Mouse (Mus musculus): ENCODE data around the gene Fiz1. TPM values are rescaled to one million over a fixed set of nuclear protein-coding genes. Genes with fewer than 3 reads are reported as not detected.

Fiz1 gene
- polyA plus RNA-seq, 1 experiment, result 21.5 TPM

GRCm38 (mm10) chr7:5038940-5039339, 24.4 kb upstream of the Fiz1 start:
- TF ChIP-seq CTCF (IDR thresholded peaks at IDR 0.05; ENCODE audit: extremely low read depth, insufficient read depth, low read length) (no peak), POLR2A (IDR thresholded peaks at IDR 0.05; ENCODE audit: extremely low read depth, insufficient read depth, low read length) (no peak)
- peak overlapping the region; percentile 74 for H3K4me3 ChIP-seq (ENCODE audit: insufficient read depth, low read length)
- H3K27ac ChIP-seq (ENCODE audit: insufficient read depth, low read length), result no peak overlapping the region
- no peaks in the 10 kb centered on the region; the same call in none of the 2 replicates for H3K4me1 ChIP-seq (ENCODE audit: control insufficient read depth, insufficient read depth, low read length)

GRCm38 (mm10) chr7:5038109-5038732, 23.7 kb upstream of the Fiz1 start, which contains the start of gene Zfp784:
Gene Zfp784 (minus strand): TSS chr7:5038446.
- TF ChIP-seq POLR2A (IDR thresholded peaks at IDR 0.05; ENCODE audit: extremely low read depth, insufficient read depth, low read length) (peak; percentile 68), CTCF (IDR thresholded peaks at IDR 0.05; ENCODE audit: extremely low read depth, insufficient read depth, low read length) (no peak)
- Histone ChIP-seq H3K27ac (ENCODE audit: insufficient read depth, low read length) (peak within 1 kb of the TSS; percentile 91), H3K4me3 (ENCODE audit: insufficient read depth, low read length) (peak within 1 kb of the TSS; percentile 74), H3K4me1 (ENCODE audit: control insufficient read depth, insufficient read depth, low read length) (no peaks in the 10 kb centered on the region; the same call in none of the 2 replicates)

- Histone ChIP-seq H3K4me3 (ENCODE audit: insufficient read depth, low read length) (peak overlapping the region; percentile 74), H3K4me1 (ENCODE audit: control insufficient read depth, insufficient read depth, low read length) (no peaks in the 10 kb centered on the region; the same call in none of the 2 replicates), H3K27ac (ENCODE audit: insufficient read depth, low read length) (no peak overlapping the region)
- no peak for TF ChIP-seq CTCF (IDR thresholded peaks at IDR 0.05; ENCODE audit: extremely low read depth, insufficient read depth, low read length)
- TF ChIP-seq POLR2A (IDR thresholded peaks at IDR 0.05; ENCODE audit: extremely low read depth, insufficient read depth, low read length), result no peak
Observed at GRCm38 (mm10) chr7:5037467-5037866, 23.0 kb upstream of the Fiz1 start.

GRCm38 (mm10) chr7:5037026-5037425, 22.5 kb upstream of the Fiz1 start:
- TF ChIP-seq CTCF (IDR thresholded peaks at IDR 0.05; ENCODE audit: extremely low read depth, insufficient read depth, low read length), result no peak
- no peak for TF ChIP-seq POLR2A (IDR thresholded peaks at IDR 0.05; ENCODE audit: extremely low read depth, insufficient read depth, low read length)
- no peak overlapping the region; the same call in 1 of the 2 replicates for H3K4me3 ChIP-seq (ENCODE audit: insufficient read depth, low read length)
- no peak overlapping the region for H3K27ac ChIP-seq (ENCODE audit: insufficient read depth, low read length)
- H3K4me1 ChIP-seq (ENCODE audit: control insufficient read depth, insufficient read depth, low read length), result no peaks in the 10 kb centered on the region; the same call in none of the 2 replicates

GRCm38 (mm10) chr7:5036136-5036535, 21.6 kb upstream of the Fiz1 start:
- TF ChIP-seq CTCF (IDR thresholded peaks at IDR 0.05; ENCODE audit: extremely low read depth, insufficient read depth, low read length) (no peak), POLR2A (IDR thresholded peaks at IDR 0.05; ENCODE audit: extremely low read depth, insufficient read depth, low read length) (no peak)
- H3K4me3 ChIP-seq (ENCODE audit: insufficient read depth, low read length), result no peak overlapping the region
- no peak overlapping the region for H3K27ac ChIP-seq (ENCODE audit: insufficient read depth, low read length)
- H3K4me1 ChIP-seq (ENCODE audit: control insufficient read depth, insufficient read depth, low read length), result no peaks in the 10 kb centered on the region; the same call in none of the 2 replicates

- Histone ChIP-seq H3K27ac (ENCODE audit: insufficient read depth, low read length) (no peak overlapping the region), H3K4me1 (ENCODE audit: control insufficient read depth, insufficient read depth, low read length) (no peaks in the 10 kb centered on the region; the same call in none of the 2 replicates), H3K4me3 (ENCODE audit: insufficient read depth, low read length) (no peak overlapping the region)
- TF ChIP-seq POLR2A (IDR thresholded peaks at IDR 0.05; ENCODE audit: extremely low read depth, insufficient read depth, low read length) (no peak), CTCF (IDR thresholded peaks at IDR 0.05; ENCODE audit: extremely low read depth, insufficient read depth, low read length) (no peak)
Observed at GRCm38 (mm10) chr7:5035628-5036027, 21.1 kb upstream of the Fiz1 start.

- Histone ChIP-seq H3K4me3 (ENCODE audit: insufficient read depth, low read length) (no peak within 1 kb of the TSS), H3K4me1 (ENCODE audit: control insufficient read depth, insufficient read depth, low read length) (no peaks in the 10 kb centered on the region; the same call in none of the 2 replicates), H3K27ac (ENCODE audit: insufficient read depth, low read length) (no peak within 1 kb of the TSS)
- TF ChIP-seq CTCF (IDR thresholded peaks at IDR 0.05; ENCODE audit: extremely low read depth, insufficient read depth, low read length) (no peak), POLR2A (IDR thresholded peaks at IDR 0.05; ENCODE audit: extremely low read depth, insufficient read depth, low read length) (no peak)
Observed at GRCm38 (mm10) chr7:5033818-5034217, 19.3 kb upstream of the Fiz1 start, which contains the start of gene 4632433K11Rik. Gene 4632433K11Rik (plus strand): TSS chr7:5034118.

- no peak overlapping the region for H3K4me3 ChIP-seq (ENCODE audit: insufficient read depth, low read length)
- no peak overlapping the region for H3K27ac ChIP-seq (ENCODE audit: insufficient read depth, low read length)
- TF ChIP-seq CTCF (IDR thresholded peaks at IDR 0.05; ENCODE audit: extremely low read depth, insufficient read depth, low read length), result no peak
- TF ChIP-seq POLR2A (IDR thresholded peaks at IDR 0.05; ENCODE audit: extremely low read depth, insufficient read depth, low read length), result no peak
- H3K4me1 ChIP-seq (ENCODE audit: control insufficient read depth, insufficient read depth, low read length), result peaks cover 2% of the 10 kb centered on the region; the same call in 1 of the 2 replicates
Observed at GRCm38 (mm10) chr7:5031496-5031895, 17.0 kb upstream of the Fiz1 start.

GRCm38 (mm10) chr7:5030554-5031275, 16.2 kb upstream of the Fiz1 start:
- no peak overlapping the region for H3K27ac ChIP-seq (ENCODE audit: insufficient read depth, low read length)
- H3K4me3 ChIP-seq (ENCODE audit: insufficient read depth, low read length), result no peak overlapping the region
- no peak for TF ChIP-seq CTCF (IDR thresholded peaks at IDR 0.05; ENCODE audit: extremely low read depth, insufficient read depth, low read length)
- TF ChIP-seq POLR2A (IDR thresholded peaks at IDR 0.05; ENCODE audit: extremely low read depth, insufficient read depth, low read length), result no peak
- H3K4me1 ChIP-seq (ENCODE audit: control insufficient read depth, insufficient read depth, low read length), result peaks cover 2% of the 10 kb centered on the region; the same call in 1 of the 2 replicates
